Mouse (Mus musculus) lung, postnatal 0 days (tissue): ENCODE data around the gene Dclk3. TPM values are rescaled to one million over a fixed set of nuclear protein-coding genes. Genes with fewer than 3 reads are reported as not detected.

Experiments
- ATAC-seq: fragments of 200-750 bp; cut with Nextera tagmentation; 2 replicates; pipeline ENCODE4 v1.8.0; 2017; ENCODE audit warnings: moderate library complexity
- DNase-seq: peaks from one replicate; pipeline ENCODE4 v3.0.0-alpha.2; 2016; ENCODE audit warnings: low spot score
- H3K27ac ChIP-seq: fragments of 300-500 bp; sonication (generic); 2 replicates; pipeline ENCODE4 v1.5.1; 2014; ENCODE audit warnings: antibody characterized with exemption, mild to moderate bottlenecking, low read length, mixed read lengths
- H3K27me3 ChIP-seq: fragments of 300-500 bp; sonication (generic); replicated peaks from 2 replicates; pipeline ENCODE4 v1.6.1; 2014; ENCODE audit warnings: low read length, mixed read lengths; ENCODE audit not compliant: insufficient read depth
- H3K36me3 ChIP-seq: fragments of 300-500 bp; sonication (generic); 2 replicates; pipeline ENCODE4 v1.6.1; 2014; ENCODE audit warnings: low read length, mixed read lengths; ENCODE audit not compliant: insufficient read depth
- H3K4me1 ChIP-seq: fragments of 300-500 bp; sonication (generic); 2 replicates; pipeline ENCODE4 v1.6.1; 2014; ENCODE audit warnings: antibody characterized with exemption, low read depth, low read length, mixed read lengths; ENCODE audit not compliant: insufficient read depth
- H3K4me2 ChIP-seq: fragments of 300-500 bp; sonication (generic); replicated peaks from 2 replicates; pipeline ENCODE4 v1.6.1; 2014; ENCODE audit warnings: low read depth, mild to moderate bottlenecking, low read length, moderate library complexity, mixed read lengths
- H3K4me3 ChIP-seq: fragments of 300-500 bp; sonication (generic); 2 replicates; pipeline ENCODE4 v1.5.1; 2014; ENCODE audit warnings: low read depth, low read length
- H3K9ac ChIP-seq: fragments of 300-500 bp; sonication (generic); replicated peaks from 2 replicates; pipeline ENCODE4 v1.6.1; 2014; ENCODE audit warnings: low read depth, mild to moderate bottlenecking
- H3K9me3 ChIP-seq: fragments of 300-500 bp; sonication (generic); 2 replicates; pipeline ENCODE4 v1.6.1; 2016; ENCODE audit warnings: low read length, mixed read lengths
- CTCF ChIP-seq: IDR thresholded peaks from 2 replicates; pipeline ENCODE4 v1.5.1; 2016; ENCODE audit warnings: antibody characterized with exemption, mild to moderate bottlenecking
- EP300 ChIP-seq: IDR thresholded peaks from 2 replicates; pipeline ENCODE4 v1.6.1; 2016; ENCODE audit warnings: antibody characterized with exemption, mild to moderate bottlenecking, control low read depth
- WGBS: fragments of 180-500 bp; shearing (Covaris S2); extraction: QIAGEN DNeasy Blood & Tissue Kit; methylation state at CpG from one replicate; pipeline ENCODE4 v1.1.7; 2014; 5-methylcytosine and 5-hydroxymethylcytosine counted together
- polyA plus RNA-seq: library from polyadenylated mRNA; unstranded; fragments of >200 nt; fragmentation: Nextera tagmentation; extraction: Ambion mirVana; gene quantifications from 2 replicates; pipeline ENCODE4 v1.2.1, GENCODE M21; 2015

Gene Dclk3
- 0.13 and 0.18 TPM in 2 replicates for polyA plus RNA-seq

DNA sequence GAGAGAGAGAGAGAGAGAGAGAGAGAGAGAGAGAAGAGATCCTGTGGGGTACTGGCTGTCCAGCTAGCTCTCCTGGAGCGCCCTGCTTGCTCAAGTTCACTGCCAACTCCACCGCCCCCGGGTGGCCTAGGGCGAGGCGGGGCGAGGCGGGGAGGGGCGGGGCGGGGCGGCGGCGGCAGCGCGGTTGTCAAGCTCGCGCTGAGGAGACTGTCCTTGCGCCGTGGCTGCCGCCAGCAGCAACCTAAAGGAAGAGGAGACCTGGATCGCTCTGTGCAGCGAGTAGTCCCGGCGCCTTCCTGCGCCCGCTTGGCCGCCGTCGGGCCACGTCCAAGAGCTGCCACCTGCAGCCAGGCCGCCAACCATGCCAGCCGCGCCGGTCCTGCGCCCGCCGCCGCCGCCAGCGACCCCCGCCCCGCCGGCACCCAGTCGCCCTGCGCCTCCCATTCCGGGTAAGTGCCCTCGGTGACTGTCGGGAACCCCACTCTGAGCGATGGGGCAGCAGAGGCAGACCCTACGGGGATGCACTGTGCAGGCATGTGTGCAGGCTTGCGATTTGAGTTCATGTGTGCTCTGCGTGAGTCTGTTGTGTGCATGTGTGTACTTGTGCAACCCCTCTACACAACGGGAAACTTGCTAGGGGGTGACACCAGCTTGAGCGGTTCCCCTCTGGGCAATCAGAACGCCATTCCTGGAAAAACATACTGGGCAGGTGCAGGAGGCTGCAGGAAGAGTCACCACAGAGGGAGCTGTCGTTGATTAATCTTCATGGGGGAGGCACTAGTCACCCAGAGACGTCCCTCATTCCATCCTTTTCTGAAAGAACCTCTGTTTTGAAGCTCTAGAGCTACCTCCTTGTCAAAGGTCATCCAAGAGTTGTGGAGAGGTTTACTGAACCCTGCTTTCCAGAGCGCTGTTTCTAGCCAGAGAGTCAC, at the start of gene Dclk3:
Dclk3 (plus strand) TSS at position 178 of the 932 bp plus-strand sequence.
- ATAC-seq (peak; percentile 74), DNase-seq (peak; percentile 55)
- 0 out of 2 replicates have a peak, but pooled peaks cover 5% of the 10 kb centered on the region for H3K4me1 ChIP-seq
- peak within 1 kb of the TSS; percentile 39 for H3K4me3 ChIP-seq
- H3K4me2 ChIP-seq: peak within 1 kb of the TSS; percentile 68
- no peaks in the 10 kb centered on the region for H3K9me3 ChIP-seq
- H3K27me3 ChIP-seq: peaks cover 13% of the 10 kb centered on the region; the same call in 1 of the 2 replicates
- H3K9ac ChIP-seq: no peak within 1 kb of the TSS
- no peak within 1 kb of the TSS for H3K27ac ChIP-seq
- TF ChIP-seq CTCF (no peak), EP300 (no peak)
- no peaks in the 10 kb centered on the region for H3K36me3 ChIP-seq
- WGBS: 4% methylated on average over 45 of the region's 57 CpGs

DNA sequence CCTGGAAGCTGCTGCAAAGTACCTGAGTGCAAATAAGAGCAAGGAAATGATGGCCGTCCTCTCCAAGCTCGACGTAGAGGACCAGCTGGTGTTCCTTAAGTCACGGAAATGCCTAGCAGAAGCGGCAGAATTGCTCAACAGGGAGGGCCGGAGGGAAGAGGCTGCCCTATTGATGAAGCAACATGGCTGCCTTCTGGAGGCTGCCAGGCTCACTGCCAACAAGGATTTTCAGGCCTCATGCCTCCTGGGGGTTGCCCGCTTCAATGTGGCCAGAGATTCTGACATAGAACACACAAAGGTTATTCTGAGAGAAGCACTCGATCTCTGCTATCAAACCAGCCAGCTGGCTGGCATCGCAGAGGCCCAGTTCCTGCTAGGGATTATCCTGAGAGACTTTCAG, 48.9 kb upstream of the Dclk3 start:
- Histone ChIP-seq H3K27ac (no peak overlapping the region), H3K4me3 (no peak overlapping the region), H3K4me2 (no peak overlapping the region), H3K36me3 (no peaks in the 10 kb centered on the region), H3K9ac (no peak overlapping the region), H3K9me3 (no peaks in the 10 kb centered on the region), H3K4me1 (no peaks in the 10 kb centered on the region), H3K27me3 (no peaks in the 10 kb centered on the region)
- DNase-seq (peak; percentile 59), ATAC-seq (no peak)
- TF ChIP-seq CTCF (no peak), EP300 (no peak)
- WGBS: 60% methylated on average over 9 of the region's 9 CpGs

DNA sequence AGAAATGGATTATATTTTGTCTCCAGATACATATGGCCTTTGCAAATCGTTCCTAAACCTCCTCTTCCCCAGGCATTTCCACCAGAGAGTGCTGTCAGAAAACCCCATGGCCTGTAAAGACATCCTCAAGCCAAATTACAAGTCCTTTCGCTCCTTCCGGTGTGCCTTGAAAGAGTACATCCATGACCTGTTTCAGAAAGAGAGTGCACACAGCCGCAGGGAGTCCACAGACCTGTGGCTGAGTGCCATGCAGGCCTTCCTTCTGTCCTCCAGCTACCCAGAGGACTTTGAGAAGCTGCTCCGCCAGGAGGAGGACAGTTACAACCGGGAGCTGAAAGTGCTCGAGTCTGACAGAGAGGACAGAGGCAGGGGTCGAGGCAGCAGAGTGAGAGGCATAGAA, 47.8 kb upstream of the Dclk3 start:
- no peaks in the 10 kb centered on the region for H3K9me3 ChIP-seq
- no peak overlapping the region for H3K4me3 ChIP-seq
- H3K27ac ChIP-seq: no peak overlapping the region
- 78% methylated on average over 8 of the region's 8 CpGs for WGBS
- H3K27me3 ChIP-seq: no peaks in the 10 kb centered on the region
- no peak overlapping the region for H3K9ac ChIP-seq
- ATAC-seq: no peak
- no peaks in the 10 kb centered on the region for H3K36me3 ChIP-seq
- H3K4me1 ChIP-seq: no peaks in the 10 kb centered on the region
- no peak overlapping the region for H3K4me2 ChIP-seq
- TF ChIP-seq CTCF (no peak), EP300 (no peak)
- DNase-seq: no peak

DNA sequence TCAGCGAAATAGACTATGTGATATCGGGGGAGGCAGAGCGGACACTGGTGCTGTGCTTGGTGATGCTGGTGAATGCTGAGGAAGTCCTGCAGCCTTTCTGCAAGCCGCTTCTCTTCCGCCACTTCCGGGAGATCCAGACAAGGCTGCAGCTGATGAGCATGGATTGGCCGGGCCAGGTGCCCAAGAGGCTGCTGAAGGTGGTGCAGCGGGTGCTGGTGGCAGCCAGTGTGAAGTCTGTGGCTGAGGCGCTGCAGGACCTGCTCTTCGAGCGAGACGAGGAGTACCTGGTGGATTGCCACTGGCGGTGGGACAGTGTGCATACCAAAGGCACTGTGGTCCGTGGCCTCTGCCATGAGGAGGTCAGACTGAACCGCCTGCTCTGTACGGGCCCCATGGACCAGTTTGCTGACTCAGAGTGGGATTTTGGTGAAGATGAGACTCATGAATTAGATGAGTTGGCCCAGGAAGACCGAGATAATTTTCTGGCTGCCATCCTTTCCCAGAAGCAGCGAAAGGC, 46.9 kb upstream of the Dclk3 start:
- no peaks in the 10 kb centered on the region for H3K4me1 ChIP-seq
- H3K9me3 ChIP-seq: no peaks in the 10 kb centered on the region
- H3K4me3 ChIP-seq: no peak overlapping the region
- DNase-seq (no peak), ATAC-seq (no peak)
- H3K9ac ChIP-seq: no peak overlapping the region
- no peaks in the 10 kb centered on the region for H3K27me3 ChIP-seq
- TF ChIP-seq CTCF (no peak), EP300 (no peak)
- H3K27ac ChIP-seq: no peak overlapping the region
- H3K36me3 ChIP-seq: no peaks in the 10 kb centered on the region
- WGBS: 83% methylated on average over 18 of the region's 18 CpGs
- H3K4me2 ChIP-seq: no peak overlapping the region

DNA sequence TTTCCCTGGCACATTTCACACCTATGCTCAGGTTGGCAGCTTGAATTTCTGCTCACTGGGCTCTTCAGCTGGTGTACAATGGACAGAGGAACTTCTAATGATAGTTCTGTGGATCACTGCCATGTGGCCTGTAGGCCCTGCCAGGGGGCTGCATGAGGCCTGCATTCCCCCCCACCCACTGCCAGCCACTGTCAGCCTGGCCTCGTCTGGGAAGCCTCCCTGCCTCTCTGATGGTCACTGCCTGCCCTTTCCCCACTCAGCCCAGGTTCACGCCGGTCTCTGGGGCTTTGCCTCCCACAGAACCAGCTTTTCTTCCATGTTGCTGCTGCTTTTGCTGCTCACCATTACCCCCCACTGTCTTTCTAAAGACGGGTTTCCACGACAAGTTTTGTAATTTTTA, 43.6 kb upstream of the Dclk3 start:
- Histone ChIP-seq H3K27ac (no peak overlapping the region), H3K9ac (no peak overlapping the region), H3K4me3 (no peak overlapping the region), H3K4me2 (no peak overlapping the region), H3K4me1 (no peaks in the 10 kb centered on the region), H3K36me3 (no peaks in the 10 kb centered on the region), H3K27me3 (no peaks in the 10 kb centered on the region), H3K9me3 (no peaks in the 10 kb centered on the region)
- WGBS: 72% methylated on average over 5 of the region's 5 CpGs
- ATAC-seq (no peak), DNase-seq (no peak)
- TF ChIP-seq EP300 (no peak), CTCF (no peak)

DNA sequence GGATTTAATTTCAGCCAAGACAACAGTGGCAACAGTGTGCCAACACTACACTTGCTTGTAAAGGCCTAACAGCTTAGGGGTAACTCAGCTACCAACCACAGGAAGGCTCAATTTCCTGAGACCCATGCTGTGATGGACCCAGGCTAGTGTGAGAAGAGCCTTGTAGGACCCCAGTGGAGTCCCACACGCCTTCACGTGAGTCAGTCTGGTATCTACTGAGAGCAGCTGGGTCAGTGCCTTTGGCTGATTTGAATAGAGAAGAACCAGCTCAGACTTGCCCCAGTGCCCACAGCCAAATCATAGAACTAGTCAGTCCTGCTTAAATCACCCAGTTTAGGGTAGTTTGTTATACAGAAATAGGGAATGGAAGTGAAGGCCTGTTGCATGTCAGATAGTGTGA, 40.8 kb upstream of the Dclk3 start:
- 93% methylated on average over 2 of the region's 2 CpGs for WGBS
- Histone ChIP-seq H3K36me3 (no peaks in the 10 kb centered on the region), H3K27me3 (no peaks in the 10 kb centered on the region), H3K27ac (no peak overlapping the region), H3K4me2 (no peak overlapping the region), H3K4me3 (no peak overlapping the region), H3K9ac (no peak overlapping the region), H3K4me1 (no peaks in the 10 kb centered on the region), H3K9me3 (no peaks in the 10 kb centered on the region)
- TF ChIP-seq EP300 (no peak), CTCF (no peak)
- ATAC-seq (no peak), DNase-seq (no peak)
